Mouse (Mus musculus): ENCODE measurements around the gene Pam.

The Pam gene

GRCm38 (mm10) chr1:98079640-98080039 lies 15.8 kb downstream of the Pam start:
- no peak for DNase-seq

- DNase-seq, result no peak
Measured at GRCm38 (mm10) chr1:98078735-98079134, 16.7 kb downstream of the Pam start.

GRCm38 (mm10) chr1:98073826-98074225 lies 21.6 kb downstream of the Pam start:
- no peak for DNase-seq

GRCm38 (mm10) chr1:98073127-98073526 lies 22.3 kb downstream of the Pam start:
- DNase-seq, result no peak

- peak; percentile 47 for DNase-seq
Measured at GRCm38 (mm10) chr1:98072045-98072444, 23.4 kb downstream of the Pam start.

GRCm38 (mm10) chr1:98071436-98071835 lies 24.0 kb downstream of the Pam start:
- DNase-seq, result no peak

GRCm38 (mm10) chr1:98070743-98071325 lies 24.6 kb downstream of the Pam start:
- no peak for DNase-seq

- no peak for DNase-seq
Measured at GRCm38 (mm10) chr1:98068177-98068576, 27.3 kb downstream of the Pam start.

GRCm38 (mm10) chr1:98062074-98062473 lies 33.4 kb downstream of the Pam start:
- no peak for DNase-seq

GRCm38 (mm10) chr1:98059401-98059800 lies 36.0 kb downstream of the Pam start:
- DNase-seq, result no peak

GRCm38 (mm10) chr1:98056996-98057945 lies 38.2 kb downstream of the Pam start:
- peak; percentile 71 for DNase-seq

GRCm38 (mm10) chr1:98056277-98056676 lies 39.2 kb downstream of the Pam start:
- DNase-seq, result peak; percentile 73

- DNase-seq, result peak; percentile 25
Measured at GRCm38 (mm10) chr1:98055591-98055990, 39.9 kb downstream of the Pam start.

- DNase-seq, result no peak
Measured at GRCm38 (mm10) chr1:98053994-98054393, 41.5 kb downstream of the Pam start.

- no peak for DNase-seq
Measured at GRCm38 (mm10) chr1:98053447-98053846, 42.0 kb downstream of the Pam start.

- no peak for DNase-seq
Measured at GRCm38 (mm10) chr1:98052775-98053174, 42.7 kb downstream of the Pam start.

- DNase-seq, result peak; percentile 43
Measured at GRCm38 (mm10) chr1:98051039-98051438, 44.4 kb downstream of the Pam start.

- DNase-seq, result no peak
Measured at GRCm38 (mm10) chr1:98049756-98050155, 45.7 kb downstream of the Pam start.

GRCm38 (mm10) chr1:98048218-98048801 lies 47.1 kb downstream of the Pam start:
- no peak for DNase-seq

- no peak for DNase-seq
Measured at GRCm38 (mm10) chr1:98047284-98048217, 47.9 kb downstream of the Pam start.

- no peak for DNase-seq
Measured at GRCm38 (mm10) chr1:98042425-98042824, 53.0 kb downstream of the Pam start.

- DNase-seq, result no peak
Measured at GRCm38 (mm10) chr1:98038252-98038651, 57.2 kb downstream of the Pam start.

GRCm38 (mm10) chr1:98035736-98036135 lies 59.7 kb downstream of the Pam start:
- no peak for DNase-seq
